Mouse (Mus musculus): ENCODE measurements around the gene Plagl1.

- TF ChIP-seq CTCF (IDR thresholded peaks at IDR 0.05; ENCODE audit: low read depth) (no peak), EP300 (IDR thresholded peaks at IDR 0.05; ENCODE audit: low read depth) (no peak)
These were observed 112.5 kb downstream of the Plagl1 start for GRCm38 (mm10) chr10:13172798-13173221.
